Mouse (Mus musculus): ENCODE measurements at regions not wholly inside any gene's neighbourhood (a gene's known extent, or its start where the extent isn't known, plus 50 kb on each side); places are given as distances from the start of the nearest gene placed in this dataset.

DNA sequence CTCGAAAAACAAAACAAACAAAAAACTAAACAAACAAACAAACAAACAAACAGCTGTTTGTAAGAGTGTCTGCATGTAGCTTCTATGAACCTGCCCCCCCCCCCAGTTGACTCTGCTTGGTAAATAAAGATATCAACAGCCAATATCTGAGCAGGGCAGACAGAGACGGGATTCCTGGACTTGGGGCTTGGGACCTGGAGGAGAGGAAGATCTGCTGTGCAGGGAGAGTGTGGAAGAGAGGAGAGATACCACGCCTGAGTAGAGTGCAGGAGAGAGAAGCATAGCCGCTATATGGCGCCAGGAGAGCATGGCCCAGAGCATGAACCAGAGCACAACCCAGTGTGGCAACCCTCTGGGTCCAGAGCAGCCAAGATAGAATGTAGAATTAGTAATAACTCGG, 811.9 kb upstream of the Tenm4 start:
- no peaks in the 10 kb centered on the region for H3K9me3 ChIP-seq (ENCODE audit: control insufficient read depth, low read length)

More for the DNA sequence above, 811.9 kb upstream of the Tenm4 start:
- H3K4me1 ChIP-seq (ENCODE audit: control insufficient read depth in 2 of 2, insufficient read depth in 2 of 2, low read length in 2 of 2): no peaks in the 10 kb centered on the region
- H3K4me2 ChIP-seq (ENCODE audit: low read length): no peak overlapping the region
- WGBS: 78% methylated on average over 6 of the region's 6 CpGs
- H3K27ac ChIP-seq (replicated peaks in 1 of 2; ENCODE audit: control insufficient read depth in 1 of 2, insufficient read depth in 1 of 2, low read depth in 2 of 2, low read length in 2 of 2): no peak overlapping the region
- H3K27me3 ChIP-seq (ENCODE audit: control insufficient read depth, insufficient read depth, low read length): no peaks in the 10 kb centered on the region
- no peak overlapping the region for H3K4me3 ChIP-seq (ENCODE audit: control insufficient read depth in 1 of 2, insufficient read depth in 1 of 2, low read depth in 1 of 2, low read length in 2 of 2)
- no peak overlapping the region for H3K9ac ChIP-seq (ENCODE audit: low read length)
- H3K36me3 ChIP-seq (ENCODE audit: control insufficient read depth, insufficient read depth, low read length): no peaks in the 10 kb centered on the region
- ATAC-seq (ENCODE audit: insufficient number of reproducible peaks, insufficient read depth, low FRiP score, low read depth): no peak
